In the genomic region with DNA sequence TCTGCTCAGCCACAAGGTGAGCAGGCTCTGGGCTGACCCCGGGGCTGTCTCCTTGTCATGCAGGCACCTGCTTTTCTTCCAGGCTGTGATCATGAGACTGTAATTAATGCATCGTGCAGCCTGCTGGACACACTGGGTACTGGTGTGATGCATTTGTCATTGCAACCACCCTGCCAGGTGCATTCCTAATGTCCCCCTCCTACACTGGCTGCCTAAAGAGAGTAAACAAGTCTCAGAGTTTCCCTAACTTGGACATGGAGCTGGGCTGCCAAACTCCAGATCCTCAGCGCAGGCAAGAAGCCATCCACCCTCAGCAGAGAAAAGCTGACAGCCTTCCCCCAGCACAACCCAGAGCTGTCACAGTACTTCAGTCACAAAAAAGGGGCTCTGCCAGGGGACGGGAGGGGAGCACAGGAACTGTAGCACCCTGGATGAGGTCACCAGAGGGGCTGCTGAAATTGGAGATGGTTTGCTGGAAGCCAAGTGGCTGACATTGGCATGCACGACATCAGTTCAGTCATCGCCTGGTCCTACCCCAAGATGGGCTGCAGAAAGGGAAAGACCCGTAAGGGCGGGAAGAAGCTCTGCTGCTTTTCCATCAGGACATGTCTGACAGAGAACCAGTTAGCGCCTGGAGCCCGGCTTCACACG, we compare ENCODE assay signal across 8 mouse cellular contexts. TPM values are rescaled to one million over a fixed set of nuclear protein-coding genes. Genes with fewer than 3 reads are reported as not detected.
DNase-seq lines count a peak whose midpoint lies in the region; ATAC-seq lines count a peak whose summit lies in the region.

No protein-coding gene starts in this region.

- peaks cover 20% of the 10 kb centered on the region; the same call in 1 of the 2 replicates for H3K36me3 ChIP-seq in kidney, embryonic 14.5 days (ENCODE audit: control insufficient read depth, insufficient read depth, low read length)
- H3K36me3 ChIP-seq in heart, embryonic 16.5 days (ENCODE audit: control insufficient read depth, insufficient read depth), result 0 out of 2 replicates have a peak, but pooled peaks cover 6% of the 10 kb centered on the region
- H3K36me3 ChIP-seq in liver, embryonic 15.5 days (replicated peaks), result peaks cover 35% of the 10 kb centered on the region

- ATAC-seq in kidney, embryonic 14.5 days (ENCODE audit: low FRiP score, low TSS enrichment), result peak; percentile 28; the same call in 1 of the 2 replicates
- peak; percentile 49 for ATAC-seq in heart, embryonic 16.5 days (replicated peaks; ENCODE audit: extremely low read depth, insufficient read depth, low FRiP score)
- ATAC-seq in liver, embryonic 15.5 days (ENCODE audit: insufficient read depth), result no peak

- H3K4me1 ChIP-seq in kidney, embryonic 14.5 days (ENCODE audit: control insufficient read depth, insufficient read depth, low read length), result peaks cover 35% of the 10 kb centered on the region
- H3K4me1 ChIP-seq in brown adipose tissue, adult 24 weeks (ENCODE audit: control insufficient read depth, insufficient read depth, insufficient read length, low read length), result peaks cover 25% of the 10 kb centered on the region; the same call in 1 of the 2 replicates
- H3K4me1 ChIP-seq in heart, embryonic 16.5 days (ENCODE audit: control insufficient read depth, insufficient read depth, low read length), result peaks cover 55% of the 10 kb centered on the region
- peaks cover 92% of the 10 kb centered on the region for H3K4me1 ChIP-seq in liver, embryonic 15.5 days (replicated peaks)

- WGBS in kidney, embryonic 14.5 days, result 48% methylated on average over 11 of the region's 11 CpGs
- 23% methylated on average over 11 of the region's 11 CpGs for whole genome bisulfite sequencing in heart, embryonic 16.5 days
- WGBS in liver, embryonic 15.5 days (ENCODE audit: insufficient replicate concordance), result 81% methylated on average over 11 of the region's 11 CpGs

- H3K27ac ChIP-seq in kidney, embryonic 14.5 days (ENCODE audit: low read depth, low read length), result peak overlapping the region; percentile 44; the same call in 1 of the 2 replicates
- peak overlapping the region; percentile 6; the same call in 1 of the 2 replicates for H3K27ac ChIP-seq in brown adipose tissue, adult 24 weeks (replicated peaks; ENCODE audit: low read depth, low read length)
- peak overlapping the region; percentile 91 for H3K27ac ChIP-seq in heart, embryonic 16.5 days (ENCODE audit: low read length)
- H3K27ac ChIP-seq in liver, embryonic 15.5 days (replicated peaks), result peak overlapping the region; percentile 41; the same call in 1 of the 2 replicates

- no peaks in the 10 kb centered on the region for H3K9me3 ChIP-seq in kidney, embryonic 14.5 days (ENCODE audit: control insufficient read depth, low read length)
- H3K9me3 ChIP-seq in heart, embryonic 16.5 days (replicated peaks; ENCODE audit: control insufficient read depth, low read length), result no peaks in the 10 kb centered on the region
- H3K9me3 ChIP-seq in liver, embryonic 15.5 days (replicated peaks), result no peaks in the 10 kb centered on the region

- no peak overlapping the region for H3K4me2 ChIP-seq in kidney, embryonic 14.5 days (replicated peaks; ENCODE audit: low read depth, low read length)
- peak overlapping the region; percentile 29; the same call in 1 of the 2 replicates for H3K4me2 ChIP-seq in heart, embryonic 16.5 days (ENCODE audit: low read depth, low read length)
- no peak overlapping the region for H3K4me2 ChIP-seq in liver, embryonic 15.5 days

- no peak overlapping the region for H3K4me3 ChIP-seq in kidney, embryonic 14.5 days (ENCODE audit: low read length)
- H3K4me3 ChIP-seq in brown adipose tissue, adult 24 weeks (ENCODE audit: insufficient read depth, low read depth, low read length), result no peak overlapping the region
- no peak overlapping the region for H3K4me3 ChIP-seq in heart, embryonic 16.5 days (ENCODE audit: low read length)
- H3K4me3 ChIP-seq in liver, embryonic 15.5 days (replicated peaks), result no peak overlapping the region

- H3K27me3 ChIP-seq in kidney, embryonic 14.5 days (ENCODE audit: control insufficient read depth, insufficient read depth, low read length), result no peaks in the 10 kb centered on the region
- no peaks in the 10 kb centered on the region for H3K27me3 ChIP-seq in heart, embryonic 16.5 days (ENCODE audit: control insufficient read depth, insufficient read depth, low read length)
- H3K27me3 ChIP-seq in liver, embryonic 15.5 days, result no peaks in the 10 kb centered on the region

- no peak overlapping the region for H3K9ac ChIP-seq in kidney, embryonic 14.5 days (ENCODE audit: low read depth, low read length)
- H3K9ac ChIP-seq in heart, embryonic 16.5 days (ENCODE audit: low read length), result peak overlapping the region; percentile 45
- H3K9ac ChIP-seq in liver, embryonic 15.5 days, result no peak overlapping the region

- DNase-seq in kidney, postnatal 14 days, result no peak
- DNase-seq in thymus, postnatal 25 days, result peak; percentile 21
- DNase-seq in urinary bladder, postnatal 25 days (ENCODE audit: low spot score), result no peak
- DNase-seq in adrenal gland, postnatal 14 days, result no peak

RNA-seq across cellular contexts. Expression of gene Nsmce1, which starts 15.7 kb away (rescaled TPM):
- 137 and 157 TPM in 2 replicates for polyA plus RNA-seq in kidney, embryonic 14.5 days (2014; fragmentation: Nextera tagmentation; extraction: Ambion mirVana)
- polyA plus RNA-seq in brown adipose tissue, adult 24 weeks (2012; ENCODE audit: insufficient read depth, insufficient read length, missing spikeins), result 30.3 and 33.1 TPM in 2 replicates
- polyA plus RNA-seq in heart, embryonic 16.5 days (2015; fragmentation: Nextera tagmentation; extraction: Ambion mirVana), result 94.9 and 102 TPM in 2 replicates
- polyA plus RNA-seq in liver, embryonic 15.5 days (2015; fragmentation: Nextera tagmentation; extraction: Ambion mirVana), result 73.8 and 75.2 TPM in 2 replicates
- total RNA-seq in adrenal gland, postnatal 14 days (2021), result 43.3 and 44.6 TPM in 2 replicates

RNA-seq across cellular contexts. Expression of gene Kdm8, which starts 31.2 kb away (rescaled TPM):
- polyA plus RNA-seq in kidney, embryonic 14.5 days (2014; fragmentation: Nextera tagmentation; extraction: Ambion mirVana), result 9.6 and 12.7 TPM in 2 replicates
- 2.4 and 3.1 TPM in 2 replicates for polyA plus RNA-seq in brown adipose tissue, adult 24 weeks (2012; ENCODE audit: insufficient read depth, insufficient read length, missing spikeins)
- 6.3 and 7.4 TPM in 2 replicates for polyA plus RNA-seq in heart, embryonic 16.5 days (2015; fragmentation: Nextera tagmentation; extraction: Ambion mirVana)
- 6.3 and 6.5 TPM in 2 replicates for polyA plus RNA-seq in liver, embryonic 15.5 days (2015; fragmentation: Nextera tagmentation; extraction: Ambion mirVana)
- 4.0 and 4.5 TPM in 2 replicates for total RNA-seq in adrenal gland, postnatal 14 days (2021)

Comparison
In these comparisons a context has a peak if more than half of its experiments do, and no peak if none do; other contexts are left out.
1. H3K27ac ChIP-seq: peak in every context shown above with its lines; median percentile 91 in heart, embryonic 16.5 days; 44 in kidney, embryonic 14.5 days; 41 in liver, embryonic 15.5 days; 6 in brown adipose tissue, adult 24 weeks.